Mouse (Mus musculus) adrenal gland, postnatal 14 days (tissue): ENCODE data around the gene Col7a1. TPM values are rescaled to one million over a fixed set of nuclear protein-coding genes. Genes with fewer than 3 reads are reported as not detected.

ENCODE experiments used
- DNase-seq: peaks from one replicate; pipeline ENCODE4 v3.0.0; 2021; ENCODE audit warnings: mixed read lengths
- microRNA-seq, 2 experiments: library from miRNA; unstranded; fragments of <30 nt; microRNA quantifications; one replicate each; pipeline ENCODE4 v1.2.0; 2021
- total RNA-seq: library from RNA; stranded (reverse); gene quantifications from 2 replicates; pipeline ENCODE4 v1.2.3, GENCODE M21; 2021

Col7a1 gene
- total RNA-seq, 1 experiment from 2014 or later, result 8.5 TPM

DNA sequence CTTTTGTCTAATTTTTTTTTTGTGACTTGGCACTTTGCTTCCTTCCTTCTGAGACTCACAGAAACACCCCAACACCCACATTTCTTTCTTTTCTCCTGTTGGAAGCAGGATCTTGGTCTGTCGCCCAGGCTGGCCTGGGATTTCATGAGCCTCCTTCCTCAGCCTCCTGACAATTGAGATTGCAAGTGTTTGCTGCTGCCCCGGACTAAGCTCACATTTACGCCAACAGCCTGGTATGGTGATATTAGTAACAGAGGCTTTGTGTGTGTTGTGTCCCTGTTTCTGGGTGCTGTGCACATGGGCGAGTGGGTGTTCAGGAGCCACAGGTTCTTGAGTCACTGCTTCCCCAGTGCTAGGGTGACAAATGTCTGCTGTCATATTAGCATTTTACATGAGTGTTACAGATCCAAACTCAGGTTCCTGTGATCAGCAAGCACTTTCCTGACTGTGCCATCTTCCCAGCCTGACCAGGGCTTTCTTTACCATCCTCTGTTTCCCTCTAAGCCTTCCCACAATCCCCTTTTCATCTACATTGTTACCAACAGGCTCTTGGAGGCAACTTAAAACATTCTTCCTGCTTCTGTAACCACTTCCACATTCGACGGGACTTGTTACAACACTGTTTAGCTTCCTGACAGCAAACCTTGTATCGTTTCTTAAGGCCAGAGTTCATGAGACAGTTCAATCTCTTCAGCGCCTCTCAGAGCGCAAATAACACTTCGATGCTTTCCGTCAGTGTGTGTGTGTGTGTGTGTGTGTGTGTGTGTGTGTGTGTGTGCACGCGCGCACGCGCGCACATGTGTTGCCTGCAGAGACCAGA lies 69.7 kb downstream of the Col7a1 start:
- peak; percentile 61 for DNase-seq

- DNase-seq, result peak; percentile 44
These were observed 74.1 kb downstream of the Col7a1 start for GRCm38 (mm10) chr9:109027521-109027920.

DNA sequence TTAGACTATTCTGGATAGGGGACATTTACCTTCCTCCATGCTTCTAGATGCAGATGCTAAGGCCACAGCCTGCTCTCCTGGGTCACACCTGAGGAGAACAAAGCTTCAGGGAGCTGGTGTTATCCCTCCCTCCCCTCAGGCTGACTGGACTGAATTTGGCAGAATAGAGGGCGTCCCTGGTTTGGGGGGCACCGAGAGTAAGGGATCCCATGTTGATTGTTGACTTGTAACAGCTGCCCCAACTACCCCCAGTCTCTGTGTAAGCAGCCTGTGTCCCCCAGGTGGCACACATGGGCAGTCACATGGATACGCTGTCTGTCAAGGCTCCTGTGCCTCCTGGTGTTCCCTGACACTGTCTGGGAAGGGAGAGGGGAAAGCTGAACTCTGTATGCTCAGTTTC lies 75.0 kb downstream of the Col7a1 start:
- DNase-seq, result no peak

GRCm38 (mm10) chr9:109028919-109029318 lies 75.5 kb downstream of the Col7a1 start:
- no peak for DNase-seq

DNA sequence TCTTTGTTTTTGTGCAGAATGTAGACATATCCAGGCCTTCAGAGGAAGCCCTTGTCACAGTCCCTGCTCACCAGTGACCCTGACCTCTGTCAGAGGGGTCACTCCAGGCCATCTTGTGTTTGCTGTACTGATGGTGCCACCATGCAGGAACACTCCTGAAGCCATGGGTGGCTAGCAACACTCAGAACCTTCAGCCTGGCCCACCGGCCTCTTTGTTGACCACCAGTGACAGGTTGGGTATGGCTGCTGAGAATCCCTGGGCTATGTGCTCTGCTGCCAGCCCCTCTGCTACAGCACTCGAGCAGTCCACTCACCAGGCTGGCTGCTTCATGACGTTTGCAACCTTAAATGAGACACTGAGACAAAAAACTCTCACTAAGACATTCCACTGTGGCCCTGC lies 76.9 kb downstream of the Col7a1 start:
- no peak for DNase-seq

DNA sequence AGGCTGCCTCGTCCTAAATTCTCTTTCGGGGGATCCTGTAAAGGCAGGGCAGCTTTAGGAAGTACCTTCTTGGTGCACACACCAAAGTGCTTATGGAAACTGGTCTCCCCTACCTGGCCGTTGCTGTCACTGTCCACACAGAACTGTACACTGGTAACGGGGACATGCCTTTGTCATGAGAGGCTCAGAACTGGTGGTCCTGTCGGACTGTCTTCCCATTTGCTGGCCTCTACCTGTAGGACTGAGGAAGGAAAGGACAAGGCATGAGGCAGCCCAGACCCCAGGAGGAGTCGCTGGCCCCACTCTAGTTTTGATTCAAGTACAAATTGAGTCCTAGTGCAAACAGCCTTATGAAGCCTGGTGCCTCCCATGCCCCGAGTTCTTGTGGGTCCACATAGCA lies 77.6 kb downstream of the Col7a1 start:
- DNase-seq, result no peak

DNA sequence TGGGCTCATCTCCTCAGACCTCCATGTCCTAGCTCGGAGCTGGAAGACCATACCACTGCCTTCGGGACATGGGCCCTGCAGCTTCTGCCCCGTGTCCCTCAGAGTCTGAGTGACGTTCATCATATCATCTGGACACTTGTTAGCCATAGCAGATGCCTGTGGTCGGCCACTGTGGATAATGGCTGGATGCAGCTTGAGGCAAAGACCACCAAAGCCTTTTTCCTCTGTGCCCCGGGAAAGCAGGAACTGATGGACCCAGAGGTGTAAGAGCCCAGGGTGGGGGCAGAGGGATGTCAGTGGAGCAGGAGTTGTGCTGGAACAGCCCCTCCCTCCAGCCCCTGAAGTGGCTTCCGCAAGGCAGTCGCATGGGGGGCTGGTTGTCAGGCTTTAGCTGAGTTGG lies 78.3 kb downstream of the Col7a1 start:
- DNase-seq, result no peak

- no peak for DNase-seq
These were observed 79.0 kb downstream of the Col7a1 start for GRCm38 (mm10) chr9:109032435-109032834.

Small RNAs within 50 kb of the gene (microRNA-seq; reads per million reads assigned to microRNA genes)
- 0 reads per million in 2 experiments for gene Mir711

Other genes with a start within 250 kb of the Col7a1 start
- gene Ip6k2, start 169.8 kb upstream of the Col7a1 start, total RNA-seq, result 71.0 and 78.2 TPM in 2 replicates
- 9.2 and 11.4 TPM in 2 replicates for gene Nckipsd, start 145.2 kb upstream of the Col7a1 start, total RNA-seq
- 3.9 and 4.9 TPM in 2 replicates for gene Celsr3, start 127.3 kb upstream of the Col7a1 start, total RNA-seq
- gene Slc26a6, start 100.3 kb upstream of the Col7a1 start, total RNA-seq, result 8.4 and 13.3 TPM in 2 replicates
- gene Tmem89, start 39.0 kb upstream of the Col7a1 start, total RNA-seq, result not detected in 2 replicates
- 1,224 and 1,334 TPM in 2 replicates for gene Uqcrc1, start 17.0 kb upstream of the Col7a1 start, total RNA-seq
- gene Ucn2, start 32.4 kb downstream of the Col7a1 start, total RNA-seq, result 0.53 and 0.89 TPM in 2 replicates
- gene Pfkfb4, start 38.2 kb downstream of the Col7a1 start, total RNA-seq, result 5.0 and 5.7 TPM in 2 replicates
- 95.6 and 167 TPM in 2 replicates for gene Shisa5, start 85.0 kb downstream of the Col7a1 start, total RNA-seq
- 13.7 and 13.8 TPM in 2 replicates for gene Trex1, start 106.1 kb downstream of the Col7a1 start, total RNA-seq
- gene Atrip, start 120.5 kb downstream of the Col7a1 start, total RNA-seq, result 14.6 and 16.0 TPM in 2 replicates
- 15.7 and 17.2 TPM in 2 replicates for gene Ccdc51, start 128.9 kb downstream of the Col7a1 start, total RNA-seq
- 326 and 340 TPM in 2 replicates for gene Tma7, start 129.0 kb downstream of the Col7a1 start, total RNA-seq
- 63.8 and 67.0 TPM in 2 replicates for gene Plxnb1, start 141.8 kb downstream of the Col7a1 start, total RNA-seq
- not detected in 2 replicates for gene Fbxw21, start 208.5 kb downstream of the Col7a1 start, total RNA-seq
- not detected in 2 replicates for gene Fbxw13, start 242.4 kb downstream of the Col7a1 start, total RNA-seq